Comparison of ENCODE assay signal across 9 mouse cellular contexts in the genomic region with DNA sequence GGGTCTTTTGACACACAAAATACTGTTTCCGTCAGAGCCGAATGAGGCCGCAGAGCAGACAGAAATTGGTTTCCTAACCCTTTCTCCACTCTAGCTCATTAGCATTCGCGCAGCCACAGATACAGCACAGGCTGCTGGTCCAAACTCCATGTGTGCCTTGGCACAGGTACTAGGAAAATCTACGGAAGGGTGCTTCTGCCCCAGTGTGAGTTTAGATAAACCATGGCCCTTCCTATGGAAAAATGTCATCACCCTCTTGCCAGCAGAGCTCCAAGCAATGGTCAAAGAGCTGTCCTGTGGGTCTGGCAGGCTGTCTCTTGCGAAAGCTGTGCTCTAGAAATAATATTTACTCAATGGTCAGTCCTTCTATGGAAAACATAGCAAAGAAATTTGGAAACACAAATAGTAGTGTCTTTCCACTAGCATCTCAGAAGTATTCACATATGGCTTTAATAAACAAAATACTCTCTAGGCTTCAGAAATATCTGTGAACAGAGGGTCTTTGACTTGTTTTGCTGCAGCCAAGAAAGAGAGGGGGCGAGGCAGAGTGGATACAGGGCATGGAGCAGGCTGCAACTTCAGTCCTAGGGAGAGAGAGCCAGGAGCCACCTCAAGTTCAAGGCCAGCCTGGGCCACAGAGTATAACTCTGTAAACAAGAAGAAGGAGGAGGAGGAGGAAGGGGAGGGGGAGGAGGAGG. TPM values are rescaled to one million over a fixed set of nuclear protein-coding genes. Genes with fewer than 3 reads are reported as not detected.
DNase-seq lines count a peak whose midpoint lies in the region; ATAC-seq and TF ChIP-seq lines count a peak whose summit lies in the region.
"Had no signal": no experiment of that assay in that cellular context is flagged by ENCODE, and none has a peak within 500 bp of the region (broad histone marks: within the 10 kb centered on the region; RNA-seq: fewer than 3 reads in every experiment).

No protein-coding gene starts in this region.

- ATAC-seq in hindbrain, postnatal 0 days: no peak
- ATAC-seq in hindbrain, embryonic 13.5 days (ENCODE audit: low FRiP score): no peak
- ATAC-seq in liver, embryonic 11.5 days (replicated peaks; ENCODE audit: low FRiP score): no peak
- ATAC-seq in forebrain, embryonic 12.5 days (ENCODE audit: low FRiP score): no peak

- H3K4me2 ChIP-seq in hindbrain, postnatal 0 days (ENCODE audit: low read depth, low read length): no peak overlapping the region
- no peak overlapping the region for H3K4me2 ChIP-seq in hindbrain, embryonic 13.5 days
- no peak overlapping the region for H3K4me2 ChIP-seq in liver, embryonic 11.5 days
- no peak overlapping the region for H3K4me2 ChIP-seq in forebrain, embryonic 12.5 days

- peaks cover 6% of the 10 kb centered on the region for H3K4me1 ChIP-seq in hindbrain, postnatal 0 days (ENCODE audit: insufficient read depth, low read length)
- H3K4me1 ChIP-seq in hindbrain, embryonic 13.5 days (replicated peaks): peaks cover 9% of the 10 kb centered on the region; the same call in 1 of the 2 replicates
- 0 out of 2 replicates have a peak, but pooled peaks cover 2% of the 10 kb centered on the region for H3K4me1 ChIP-seq in liver, embryonic 11.5 days (replicated peaks; ENCODE audit: control insufficient read depth, insufficient read depth, low read length)
- H3K4me1 ChIP-seq in forebrain, embryonic 12.5 days: 0 out of 2 replicates have a peak, but pooled peaks cover 2% of the 10 kb centered on the region

- H3K36me3 ChIP-seq in hindbrain, postnatal 0 days (ENCODE audit: insufficient read depth, low read length): no peaks in the 10 kb centered on the region
- H3K36me3 ChIP-seq in hindbrain, embryonic 13.5 days: no peaks in the 10 kb centered on the region
- no peaks in the 10 kb centered on the region for H3K36me3 ChIP-seq in liver, embryonic 11.5 days (ENCODE audit: control insufficient read depth, insufficient read depth, low read length)
- H3K36me3 ChIP-seq in forebrain, embryonic 12.5 days (replicated peaks): no peaks in the 10 kb centered on the region

- intact Hi-C loops in heart, postnatal 10 days (cut with DNase I): loop anchor here (5.0 kb wide), 1 partner anchor 170 kb away; no protein-coding TSS in a partner anchor

- no peaks in the 10 kb centered on the region for H3K9me3 ChIP-seq in hindbrain, postnatal 0 days (ENCODE audit: low read length)
- no peaks in the 10 kb centered on the region for H3K9me3 ChIP-seq in hindbrain, embryonic 13.5 days
- no peaks in the 10 kb centered on the region for H3K9me3 ChIP-seq in liver, embryonic 11.5 days (ENCODE audit: control insufficient read depth, low read length)
- H3K9me3 ChIP-seq in forebrain, embryonic 12.5 days: no peaks in the 10 kb centered on the region

- no peaks in the 10 kb centered on the region for H3K27me3 ChIP-seq in hindbrain, postnatal 0 days (ENCODE audit: insufficient read depth, low read length)
- 0 out of 2 replicates have a peak, but pooled peaks cover 4% of the 10 kb centered on the region for H3K27me3 ChIP-seq in hindbrain, embryonic 13.5 days
- H3K27me3 ChIP-seq in liver, embryonic 11.5 days (replicated peaks; ENCODE audit: control insufficient read depth, insufficient read depth, low read length): no peaks in the 10 kb centered on the region
- no peaks in the 10 kb centered on the region for H3K27me3 ChIP-seq in forebrain, embryonic 12.5 days

- WGBS in hindbrain, postnatal 0 days: 45% methylated on average over 8 of the region's 8 CpGs
- 78% methylated on average over 8 of the region's 8 CpGs for WGBS in hindbrain, embryonic 13.5 days
- WGBS in liver, embryonic 11.5 days: 70% methylated on average over 8 of the region's 8 CpGs
- WGBS in forebrain, embryonic 12.5 days: 74% methylated on average over 8 of the region's 8 CpGs

- no peak for TF ChIP-seq CTCF in hindbrain, postnatal 0 days (IDR thresholded peaks at IDR 0.05; ENCODE audit: low read depth)

- H3K27ac ChIP-seq in hindbrain, postnatal 0 days: peak overlapping the region; percentile 41; the same call in 1 of the 2 replicates
- H3K27ac ChIP-seq in hindbrain, embryonic 13.5 days: no peak overlapping the region
- peak overlapping the region; percentile 28 for H3K27ac ChIP-seq in liver, embryonic 11.5 days (ENCODE audit: low read depth, low read length)
- no peak overlapping the region for H3K27ac ChIP-seq in forebrain, embryonic 12.5 days

- H3K4me3 ChIP-seq in hindbrain, postnatal 0 days (ENCODE audit: low read length): no peak overlapping the region
- no peak overlapping the region for H3K4me3 ChIP-seq in hindbrain, embryonic 13.5 days
- H3K4me3 ChIP-seq in liver, embryonic 11.5 days (ENCODE audit: low read depth, low read length): no peak overlapping the region
- no peak overlapping the region for H3K4me3 ChIP-seq in forebrain, embryonic 12.5 days (replicated peaks)

- no peak overlapping the region for H3K9ac ChIP-seq in hindbrain, postnatal 0 days (replicated peaks; ENCODE audit: low read length)
- H3K9ac ChIP-seq in hindbrain, embryonic 13.5 days: no peak overlapping the region
- no peak overlapping the region for H3K9ac ChIP-seq in liver, embryonic 11.5 days (ENCODE audit: low read depth, low read length)
- H3K9ac ChIP-seq in forebrain, embryonic 12.5 days: no peak overlapping the region

- DNase-seq in hindbrain, postnatal 0 days (ENCODE audit: low spot score): peak; percentile 49
- DNase-seq in adipocyte (ENCODE audit: low spot score): peak; percentile 93
- DNase-seq in heart, postnatal 10 days: peak; percentile 25 to 35
- DNase-seq in liver, embryonic 11.5 days (ENCODE audit: low spot score): no peak
- DNase-seq in thymus, postnatal 36 days: no peak
- DNase-seq in frontal cortex, postnatal 36 days (ENCODE audit: low spot score in 2 of 2): no peak
- DNase-seq: retina, postnatal 1 day had no signal

RNA-seq across cellular contexts. Expression of a gene that starts 2.4 kb away (rescaled TPM):
- total RNA-seq in hindbrain, postnatal 0 days (2014; rRNA removed): 101 and 162 TPM in 2 replicates
- polyA plus RNA-seq in hindbrain, postnatal 0 days (2015; fragmentation: Nextera tagmentation; extraction: Ambion mirVana): 95.3 and 112 TPM in 2 replicates
- 0.17 and 0.26 TPM in 2 replicates for polyA plus RNA-seq in hindbrain, embryonic 13.5 days (2015; fragmentation: Nextera tagmentation; extraction: Ambion mirVana)
- total RNA-seq in heart, postnatal 10 days (2021): 10 to 100 TPM in 1 of 2 experiments, 1 to 10 TPM in 1; 6.1 to 17.1 TPM
- polyA plus RNA-seq in liver, embryonic 11.5 days (2014; fragmentation: Nextera tagmentation; extraction: Ambion mirVana): 14.5 and 15.2 TPM in 2 replicates
- not detected in 2 replicates for polyA plus RNA-seq in forebrain, embryonic 12.5 days (2016; fragmentation: Nextera tagmentation; extraction: Ambion mirVana)

RNA-seq across cellular contexts. Expression of a gene that starts 4.0 kb away (rescaled TPM):
- not detected in 2 replicates for total RNA-seq in hindbrain, postnatal 0 days (2014; rRNA removed)
- polyA plus RNA-seq in hindbrain, postnatal 0 days (2015; fragmentation: Nextera tagmentation; extraction: Ambion mirVana): 0.29 and 0.39 TPM in 2 replicates
- polyA plus RNA-seq in hindbrain, embryonic 13.5 days (2015; fragmentation: Nextera tagmentation; extraction: Ambion mirVana): 0.06 and 0.10 TPM in 2 replicates
- not detected for total RNA-seq in heart, postnatal 10 days (2021)
- not detected in 2 replicates for polyA plus RNA-seq in liver, embryonic 11.5 days (2014; fragmentation: Nextera tagmentation; extraction: Ambion mirVana)
- 0.08 TPM in 1 of 2 replicates, not detected in the other for polyA plus RNA-seq in forebrain, embryonic 12.5 days (2016; fragmentation: Nextera tagmentation; extraction: Ambion mirVana)

RNA-seq across cellular contexts. Expression of a gene that starts 51.3 kb away (rescaled TPM):
- 29.4 and 30.0 TPM in 2 replicates for total RNA-seq in hindbrain, postnatal 0 days (2014; rRNA removed)
- 17.3 and 21.4 TPM in 2 replicates for polyA plus RNA-seq in hindbrain, postnatal 0 days (2015; fragmentation: Nextera tagmentation; extraction: Ambion mirVana)
- polyA plus RNA-seq in hindbrain, embryonic 13.5 days (2015; fragmentation: Nextera tagmentation; extraction: Ambion mirVana): 35.2 and 35.8 TPM in 2 replicates
- 10 to 100 TPM; 22.5 to 28.2 TPM for total RNA-seq in heart, postnatal 10 days (2021)
- polyA plus RNA-seq in liver, embryonic 11.5 days (2014; fragmentation: Nextera tagmentation; extraction: Ambion mirVana): 29.5 and 34.0 TPM in 2 replicates
- polyA plus RNA-seq in forebrain, embryonic 12.5 days (2016; fragmentation: Nextera tagmentation; extraction: Ambion mirVana): 43.9 and 44.8 TPM in 2 replicates

Comparison
In these comparisons a context has a peak if more than half of its experiments do, and no peak if none do; other contexts are left out.
1. H3K27ac ChIP-seq: peak in hindbrain, postnatal 0 days (single experiment) and liver, embryonic 11.5 days (single experiment); none in hindbrain, embryonic 13.5 days (single experiment) and forebrain, embryonic 12.5 days (single experiment).
2. RNA of a gene that starts 2.4 kb away (polyA plus RNA-seq): 95.3 to 112 TPM in hindbrain, postnatal 0 days and 14.5 to 15.2 TPM in liver, embryonic 11.5 days; 0.17 to 0.26 TPM in hindbrain, embryonic 13.5 days and not detected in forebrain, embryonic 12.5 days; every median in the first group is over 10 times any median in the second.
3. DNase-seq: peak in hindbrain, postnatal 0 days (single experiment), adipocyte (single experiment) and heart, postnatal 10 days (2 of 2); none in liver, embryonic 11.5 days (single experiment), thymus, postnatal 36 days (0 of 2) and frontal cortex, postnatal 36 days (0 of 2).